In genomic region chr16:10073158-10073557, GRCm38 (mm10) we compare ENCODE assay signal across 8 mouse cellular contexts.
DNase-seq lines count a peak whose midpoint lies in the region; ATAC-seq and TF ChIP-seq lines count a peak whose summit lies in the region.
"Had no signal": no experiment of that assay in that cellular context is flagged by ENCODE, and none has a peak within 500 bp of the region (broad histone marks: within the 10 kb centered on the region; RNA-seq: fewer than 3 reads in every experiment).

No protein-coding gene starts in this region.

- peak; percentile 55; the same call in 1 of the 2 replicates for TF ChIP-seq CTCF in spleen, adult 2 months (IDR thresholded peaks at IDR 0.05; ENCODE audit: extremely low read depth, insufficient read depth, insufficient read length, insufficient replicate concordance)

- no peaks in the 10 kb centered on the region for H3K9me3 ChIP-seq in limb, embryonic 11.5 days (ENCODE audit: control insufficient read depth, low read length)
- H3K9me3 ChIP-seq: hindbrain, embryonic 15.5 days had no signal

- peak; percentile 39 to 62; a peak in 2 of 4 replicates for ATAC-seq in hematopoietic stem cell, adult 5-6 weeks (replicated peaks in 1 of 2; ENCODE audit: insufficient read depth in 1 of 2, low FRiP score in 2 of 2, low TSS enrichment in 1 of 2, low read depth in 1 of 2, poor library complexity in 2 of 2, severe bottlenecking in 2 of 2)
- no peak for ATAC-seq in limb, embryonic 11.5 days (ENCODE audit: insufficient number of reproducible peaks, low FRiP score, low TSS enrichment, low read depth)

- no peak overlapping the region for H3K4me3 ChIP-seq in spleen, adult 2 months (ENCODE audit: extremely low read depth, insufficient read depth, insufficient read length)
- no peak overlapping the region for H3K4me3 ChIP-seq in limb, embryonic 11.5 days (ENCODE audit: low read depth, low read length)
- H3K4me3 ChIP-seq: hindbrain, embryonic 15.5 days had no signal

- no peaks in the 10 kb centered on the region for H3K4me1 ChIP-seq in spleen, adult 2 months (ENCODE audit: control insufficient read depth, insufficient read depth, insufficient read length)
- H3K4me1 ChIP-seq in limb, embryonic 11.5 days (ENCODE audit: control insufficient read depth, insufficient read depth, low read length) = no peaks in the 10 kb centered on the region
- H3K4me1 ChIP-seq: hindbrain, embryonic 15.5 days had no signal

- 36% methylated on average over 6 of the region's 6 CpGs for WGBS in spleen, adult 2 months
- WGBS in limb, embryonic 11.5 days = 25% methylated on average over 6 of the region's 6 CpGs

- no peaks in the 10 kb centered on the region for H3K36me3 ChIP-seq in spleen, adult 2 months (ENCODE audit: control insufficient read depth, insufficient read depth, low read length)
- H3K36me3 ChIP-seq in limb, embryonic 11.5 days (ENCODE audit: control insufficient read depth, insufficient read depth, low read length) = no peaks in the 10 kb centered on the region
- H3K36me3 ChIP-seq: hindbrain, embryonic 15.5 days had no signal

- no peak overlapping the region for H3K9ac ChIP-seq in limb, embryonic 11.5 days (ENCODE audit: low read length)
- H3K9ac ChIP-seq: hindbrain, embryonic 15.5 days had no signal

- H3K4me2 ChIP-seq in limb, embryonic 11.5 days (ENCODE audit: low read depth, severe bottlenecking) = no peak overlapping the region
- H3K4me2 ChIP-seq: hindbrain, embryonic 15.5 days had no signal

- TF ChIP-seq POLR2A in spleen, adult 2 months (IDR thresholded peaks at IDR 0.05; ENCODE audit: low read depth, low read length) = no peak

- no peak overlapping the region for H3K27ac ChIP-seq in spleen, adult 2 months (ENCODE audit: insufficient read depth, low read length)
- H3K27ac ChIP-seq in limb, embryonic 11.5 days (replicated peaks; ENCODE audit: low read depth, low read length) = no peak overlapping the region
- H3K27ac ChIP-seq: hindbrain, embryonic 15.5 days had no signal

- no peaks in the 10 kb centered on the region for H3K27me3 ChIP-seq in spleen, adult 2 months (ENCODE audit: control insufficient read depth, insufficient read depth, low read length)
- H3K27me3 ChIP-seq in limb, embryonic 11.5 days (ENCODE audit: control insufficient read depth, insufficient read depth, low read length) = no peaks in the 10 kb centered on the region
- H3K27me3 ChIP-seq: hindbrain, embryonic 15.5 days had no signal

- no peak for DNase-seq in spleen, adult 2 months (ENCODE audit: low read depth in 1 of 2, low spot score in 2 of 2)
- DNase-seq in spleen, adult 12 weeks (ENCODE audit: low spot score) = no peak
- DNase-seq in adrenal gland, adult 2 months = peak; percentile 51
- DNase-seq in cerebellum, postnatal 36 days = peak; percentile 71 to 75
- DNase-seq in limb, embryonic 11.5 days (ENCODE audit: low spot score) = peak; percentile 75
- peak; percentile 76 for DNase-seq in retina, postnatal 1 day

Comparison
In these comparisons a context has a peak if more than half of its experiments do, and no peak if none do; other contexts are left out.
1. DNase-seq: peak in adrenal gland, adult 2 months (single experiment), cerebellum, postnatal 36 days (2 of 2), limb, embryonic 11.5 days (single experiment) and retina, postnatal 1 day (single experiment); none in spleen, adult 2 months (0 of 2) and spleen, adult 12 weeks (single experiment).